Mouse (Mus musculus) heart, adult 2 months (tissue): ENCODE data around the gene Usp34. TPM values are rescaled to one million over a fixed set of nuclear protein-coding genes. Genes with fewer than 3 reads are reported as not detected.

ENCODE experiments used
- DNase-seq, 2 experiments: peaks; one replicate each; pipeline ENCODE4 v3.0.0; 2021
- H3K27ac ChIP-seq: fragments of 200-600 bp; 2 replicates; pipeline ENCODE4 v1.8.1; 2022
- H3K27me3 ChIP-seq: fragments of 200-500 bp; 2 replicates; pipeline ENCODE4 v1.6.1; 2012; ENCODE audit warnings: mild to moderate bottlenecking, low read length, inconsistent platforms, mixed read lengths; ENCODE audit not compliant: control insufficient read depth, insufficient read depth
- H3K36me3 ChIP-seq: fragments of 200-500 bp; 2 replicates; pipeline ENCODE4 v1.6.1; 2012; ENCODE audit warnings: low read length, inconsistent platforms; ENCODE audit not compliant: control insufficient read depth, insufficient read depth
- H3K4me1 ChIP-seq: fragments of 200-500 bp; 2 replicates; pipeline ENCODE4 v1.6.1; 2011; ENCODE audit warnings: low read length; ENCODE audit not compliant: control insufficient read depth, insufficient read depth
- H3K4me3 ChIP-seq: fragments of 200-600 bp; 2 replicates; pipeline ENCODE4 v1.8.1; 2022
- H3K79me2 ChIP-seq: fragments of 200-500 bp; replicated peaks from 2 replicates; pipeline ENCODE4 v1.6.1; 2012; ENCODE audit warnings: mild to moderate bottlenecking, inconsistent platforms, low read length, moderate library complexity, mixed read lengths; ENCODE audit not compliant: control insufficient read depth, insufficient read depth
- H3K9ac ChIP-seq: fragments of 200-500 bp; 2 replicates; pipeline ENCODE4 v1.6.1; 2012; ENCODE audit warnings: low read depth, mild to moderate bottlenecking, control low read depth, inconsistent platforms, low read length, mixed read lengths
- CTCF ChIP-seq: fragments of 200-600 bp; IDR thresholded peaks from 2 replicates; pipeline ENCODE4 v1.8.1; 2022; ENCODE audit warnings: antibody characterized with exemption, mild to moderate bottlenecking, moderate library complexity
- EP300 ChIP-seq: fragments of 200-500 bp; IDR thresholded peaks from 2 replicates; pipeline ENCODE4 v1.6.1; 2011; ENCODE audit warnings: low read depth, low read length, control low read depth; ENCODE audit not compliant: insufficient read depth
- POLR2A ChIP-seq: fragments of 200-500 bp; IDR thresholded peaks from 2 replicates; pipeline ENCODE4 v1.6.1; 2011; ENCODE audit warnings: mild to moderate bottlenecking, low read depth, low read length, control low read depth; ENCODE audit not compliant: insufficient read depth
- WGBS: fragments of 180-500 bp; shearing (Covaris S2); methylation state at CpG from one replicate; pipeline ENCODE4 v1.1.7; 2018; 5-methylcytosine and 5-hydroxymethylcytosine counted together
- intact Hi-C: fragments of 180-260 bp; cut with DNase I; formaldehyde crosslinking; loops from one replicate; pipeline ENCODE4 v1.15.1; 2025
- polyA plus RNA-seq: library from polyadenylated mRNA; depleted of rRNA; stranded (reverse); fragments of >200 nt; gene quantifications from 2 replicates; pipeline ENCODE4 v1.2.3, GENCODE M21; 2012
- total RNA-seq, 2 experiments: library from RNA; stranded (reverse); gene quantifications; 2 replicates each; pipeline ENCODE4 v1.2.3; 2021

Usp34 gene
- total and polyA plus RNA-seq, 3 experiments: 8.0 to 38.3 (median 33.5) TPM

DNA sequence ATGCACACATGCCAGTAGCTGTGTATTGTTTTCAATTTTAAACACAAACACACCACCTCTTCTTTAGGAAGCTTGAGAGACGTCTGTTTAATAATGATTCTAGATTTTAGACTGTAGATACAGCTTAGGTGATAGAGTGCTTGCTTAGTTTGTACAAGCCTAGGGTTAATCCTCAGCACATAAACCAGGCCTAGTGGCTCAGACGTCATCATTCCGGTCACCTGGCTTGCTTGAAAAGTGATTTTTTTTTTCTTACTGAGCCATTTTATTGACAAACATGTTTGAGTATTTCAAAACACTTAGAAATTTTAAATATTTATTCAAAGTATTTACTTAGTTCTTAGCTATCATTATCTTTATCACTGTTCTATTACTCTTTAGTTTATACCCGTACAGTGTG is 65.3 kb downstream of the Usp34 start:
- Histone ChIP-seq H3K9ac (no peak overlapping the region), H3K4me1 (no peaks in the 10 kb centered on the region), H3K27ac (no peak overlapping the region), H3K36me3 (peaks cover 8% of the 10 kb centered on the region), H3K4me3 (no peak overlapping the region), H3K27me3 (no peaks in the 10 kb centered on the region), H3K79me2 (no peaks in the 10 kb centered on the region)
- intact Hi-C loops: no loop called here
- TF ChIP-seq EP300: no peak
- no peak for TF ChIP-seq CTCF
- TF ChIP-seq POLR2A: no peak
- DNase-seq: no peak
- 88% methylated on average over 4 of the region's 4 CpGs for WGBS

GRCm38 (mm10) chr11:23372490-23372889 is 65.8 kb downstream of the Usp34 start:
- H3K9ac ChIP-seq: no peak overlapping the region
- H3K27ac ChIP-seq: no peak overlapping the region
- no peaks in the 10 kb centered on the region for H3K27me3 ChIP-seq
- intact Hi-C loops: no loop called here
- no peak for DNase-seq
- H3K36me3 ChIP-seq: peaks cover 8% of the 10 kb centered on the region
- no peaks in the 10 kb centered on the region for H3K79me2 ChIP-seq
- no peak for TF ChIP-seq CTCF
- no peak for TF ChIP-seq EP300
- TF ChIP-seq POLR2A: no peak
- no peak overlapping the region for H3K4me3 ChIP-seq
- H3K4me1 ChIP-seq: no peaks in the 10 kb centered on the region

GRCm38 (mm10) chr11:23380055-23380454 is 73.4 kb downstream of the Usp34 start:
- H3K27me3 ChIP-seq: peaks cover 1% of the 10 kb centered on the region; the same call in 1 of the 2 replicates
- H3K36me3 ChIP-seq: peaks cover 4% of the 10 kb centered on the region; the same call in 1 of the 2 replicates
- intact Hi-C loops: no loop called here
- TF ChIP-seq POLR2A (no peak), EP300 (no peak)
- no peaks in the 10 kb centered on the region for H3K79me2 ChIP-seq
- no peak for DNase-seq
- WGBS: 94% methylated on average over 2 of the region's 2 CpGs
- no peak overlapping the region for H3K27ac ChIP-seq
- H3K9ac ChIP-seq: no peak overlapping the region
- H3K4me1 ChIP-seq: no peaks in the 10 kb centered on the region
- no peak overlapping the region for H3K4me3 ChIP-seq

DNA sequence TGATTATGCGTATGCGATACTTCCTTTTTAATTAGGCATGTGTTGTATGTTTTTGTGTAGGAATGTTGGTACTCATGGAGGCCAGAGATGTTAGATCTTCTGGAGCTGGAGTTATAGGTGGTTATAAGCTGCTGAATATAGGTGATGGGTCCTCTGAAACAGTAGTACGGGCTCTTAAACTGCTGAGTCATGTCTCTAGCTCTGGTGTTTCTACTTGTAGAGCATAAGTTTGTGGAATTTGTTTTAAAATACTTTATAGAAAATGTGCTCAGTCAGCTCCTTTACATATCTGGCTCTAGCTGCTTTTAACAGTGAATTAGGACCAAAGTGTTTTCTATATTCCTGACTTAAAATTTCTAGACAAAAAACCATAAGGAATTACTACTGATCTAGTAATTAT is 73.9 kb downstream of the Usp34 start:
- WGBS: 93% methylated on average over 3 of the region's 3 CpGs
- TF ChIP-seq POLR2A (no peak), CTCF (no peak), EP300 (no peak)
- H3K27me3 ChIP-seq: peaks cover 1% of the 10 kb centered on the region; the same call in 1 of the 2 replicates
- H3K4me3 ChIP-seq: no peak overlapping the region
- no peaks in the 10 kb centered on the region for H3K79me2 ChIP-seq
- DNase-seq: no peak
- no peak overlapping the region for H3K27ac ChIP-seq
- no peak overlapping the region for H3K9ac ChIP-seq
- intact Hi-C loops: no loop called here
- no peaks in the 10 kb centered on the region for H3K4me1 ChIP-seq
- H3K36me3 ChIP-seq: peaks cover 4% of the 10 kb centered on the region; the same call in 1 of the 2 replicates

GRCm38 (mm10) chr11:23382787-23383186 is 76.1 kb downstream of the Usp34 start:
- Histone ChIP-seq H3K27me3 (peaks cover 1% of the 10 kb centered on the region; the same call in 1 of the 2 replicates), H3K79me2 (no peaks in the 10 kb centered on the region), H3K9ac (no peak overlapping the region), H3K4me1 (no peaks in the 10 kb centered on the region), H3K27ac (no peak overlapping the region), H3K36me3 (no peaks in the 10 kb centered on the region), H3K4me3 (no peak overlapping the region)
- intact Hi-C loops: no loop called here
- DNase-seq: no peak
- 76% methylated on average over 1 of the region's 1 CpGs for WGBS
- TF ChIP-seq CTCF (no peak), EP300 (no peak), POLR2A (no peak)

DNA sequence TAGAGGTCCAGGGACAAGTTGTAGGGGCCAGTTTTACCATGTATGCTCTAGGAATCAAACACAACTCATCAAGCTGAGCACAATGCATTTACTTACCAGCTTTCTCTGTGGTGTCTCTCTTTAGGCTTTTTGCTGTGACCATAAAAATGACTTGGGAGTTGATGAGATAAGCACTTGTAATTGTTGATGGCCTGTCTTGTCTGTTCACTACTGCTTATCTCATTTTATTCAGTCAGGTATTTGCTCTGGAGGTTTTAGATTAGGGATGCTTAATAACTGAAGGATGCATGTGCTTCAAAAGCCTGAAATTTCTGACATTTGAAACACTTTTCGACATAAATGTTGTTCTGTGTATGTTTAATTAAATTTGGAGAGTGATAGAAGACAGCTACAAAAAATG is 83.0 kb downstream of the Usp34 start:
- Histone ChIP-seq H3K79me2 (no peaks in the 10 kb centered on the region), H3K27ac (no peak overlapping the region), H3K9ac (no peak overlapping the region), H3K4me1 (no peaks in the 10 kb centered on the region), H3K36me3 (peaks cover 11% of the 10 kb centered on the region), H3K27me3 (no peaks in the 10 kb centered on the region), H3K4me3 (no peak overlapping the region)
- WGBS: 91% methylated on average over 1 of the region's 1 CpGs
- no peak for DNase-seq
- intact Hi-C loops: no loop called here
- TF ChIP-seq POLR2A (no peak), CTCF (no peak), EP300 (no peak)

GRCm38 (mm10) chr11:23392567-23392966 is 85.9 kb downstream of the Usp34 start:
- no peak overlapping the region for H3K9ac ChIP-seq
- TF ChIP-seq CTCF (no peak), EP300 (no peak), POLR2A (no peak)
- intact Hi-C loops: no loop called here
- H3K4me3 ChIP-seq: no peak overlapping the region
- H3K79me2 ChIP-seq: no peaks in the 10 kb centered on the region
- peaks cover 11% of the 10 kb centered on the region for H3K36me3 ChIP-seq
- H3K27me3 ChIP-seq: no peaks in the 10 kb centered on the region
- no peaks in the 10 kb centered on the region for H3K4me1 ChIP-seq
- DNase-seq: no peak
- no peak overlapping the region for H3K27ac ChIP-seq
